Mouse (Mus musculus) embryonic facial prominence, embryonic 14.5 days (tissue): Measurements from ENCODE around the gene Lonrf2. TPM values are rescaled to one million over a fixed set of nuclear protein-coding genes. Genes with fewer than 3 reads are reported as not detected.

Experiments used
- ATAC-seq: fragments of 200-750 bp; cut with Nextera tagmentation; 2 replicates; pipeline ENCODE4 v1.8.0; 2017; ENCODE audit warnings: low read depth, moderate number of reproducible peaks, moderate TSS enrichment
- DNase-seq: peaks from one replicate; pipeline ENCODE4 v3.0.0-alpha.2; 2015; ENCODE audit warnings: low spot score
- H3K27ac ChIP-seq: fragments of 300-500 bp; sonication (generic); replicated peaks from 2 replicates; pipeline ENCODE4 v1.5.1; 2014; ENCODE audit warnings: low read depth, mild to moderate bottlenecking, low read length, moderate library complexity
- H3K27me3 ChIP-seq: fragments of 300-500 bp; sonication (generic); replicated peaks from 2 replicates; pipeline ENCODE4 v1.6.1; 2014; ENCODE audit warnings: low read length; ENCODE audit not compliant: control insufficient read depth, insufficient read depth
- H3K36me3 ChIP-seq: fragments of 300-500 bp; sonication (generic); 2 replicates; pipeline ENCODE4 v1.6.1; 2014; ENCODE audit warnings: low read length, mixed read lengths; ENCODE audit not compliant: control insufficient read depth, insufficient read depth
- H3K4me1 ChIP-seq: fragments of 300-500 bp; sonication (generic); 2 replicates; pipeline ENCODE4 v1.6.1; 2014; ENCODE audit warnings: antibody characterized with exemption, low read length; ENCODE audit not compliant: control insufficient read depth, insufficient read depth
- H3K4me2 ChIP-seq: fragments of 300-500 bp; sonication (generic); 2 replicates; pipeline ENCODE4 v1.6.1; 2014; ENCODE audit warnings: low read depth, mild to moderate bottlenecking, low read length, moderate library complexity, mixed read lengths
- H3K4me3 ChIP-seq: fragments of 300-500 bp; sonication (generic); 2 replicates; pipeline ENCODE4 v1.5.1; 2014; ENCODE audit warnings: low read depth, mild to moderate bottlenecking, low read length
- H3K9ac ChIP-seq: fragments of 300-500 bp; sonication (generic); 2 replicates; pipeline ENCODE4 v1.6.1; 2014; ENCODE audit warnings: low read depth, mild to moderate bottlenecking, low read length, moderate library complexity, mixed read lengths
- H3K9me3 ChIP-seq: fragments of 300-500 bp; sonication (generic); 2 replicates; pipeline ENCODE4 v1.6.1; 2016; ENCODE audit warnings: low read length; ENCODE audit not compliant: control insufficient read depth
- WGBS: fragments of 180-500 bp; shearing (Covaris S2); extraction: QIAGEN DNeasy Blood & Tissue Kit; methylation state at CpG from one replicate; pipeline ENCODE4 v1.1.7; 2014; 5-methylcytosine and 5-hydroxymethylcytosine counted together
- polyA plus RNA-seq: library from polyadenylated mRNA; unstranded; fragments of >200 nt; fragmentation: Nextera tagmentation; extraction: Ambion mirVana; gene quantifications from 2 replicates; pipeline ENCODE4 v1.2.1, GENCODE M21; 2014

Lonrf2 gene
- polyA plus RNA-seq, 1 experiment from 2014 or later: 3.1 TPM

DNA sequence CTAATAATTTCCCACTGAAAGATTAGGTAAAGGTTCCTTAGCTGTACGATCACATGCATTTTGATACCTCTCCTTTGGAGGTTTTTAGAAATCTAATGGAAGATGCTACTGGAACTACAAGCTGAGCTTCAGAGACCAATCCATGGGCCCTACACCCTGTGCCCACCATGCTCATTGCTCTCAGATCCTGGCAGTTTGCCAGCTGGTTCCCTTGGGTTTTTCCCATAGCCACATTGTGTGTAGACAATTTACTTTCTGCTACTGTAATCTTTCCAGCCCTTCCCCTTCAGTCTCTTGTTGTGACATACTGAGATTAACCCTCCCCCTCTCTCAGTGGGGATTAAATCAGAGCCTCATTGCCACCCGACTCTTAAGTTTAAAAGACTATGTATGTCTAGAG is 11.6 kb downstream of the Lonrf2 start:
- ATAC-seq (no peak), DNase-seq (no peak)
- Histone ChIP-seq H3K9ac (no peak overlapping the region), H3K4me1 (no peaks in the 10 kb centered on the region), H3K27ac (no peak overlapping the region), H3K36me3 (0 out of 2 replicates have a peak, but pooled peaks cover 5% of the 10 kb centered on the region), H3K4me3 (no peak overlapping the region), H3K27me3 (no peaks in the 10 kb centered on the region), H3K9me3 (no peaks in the 10 kb centered on the region), H3K4me2 (no peak overlapping the region)
- 68% methylated on average over 2 of the region's 2 CpGs for WGBS

DNA sequence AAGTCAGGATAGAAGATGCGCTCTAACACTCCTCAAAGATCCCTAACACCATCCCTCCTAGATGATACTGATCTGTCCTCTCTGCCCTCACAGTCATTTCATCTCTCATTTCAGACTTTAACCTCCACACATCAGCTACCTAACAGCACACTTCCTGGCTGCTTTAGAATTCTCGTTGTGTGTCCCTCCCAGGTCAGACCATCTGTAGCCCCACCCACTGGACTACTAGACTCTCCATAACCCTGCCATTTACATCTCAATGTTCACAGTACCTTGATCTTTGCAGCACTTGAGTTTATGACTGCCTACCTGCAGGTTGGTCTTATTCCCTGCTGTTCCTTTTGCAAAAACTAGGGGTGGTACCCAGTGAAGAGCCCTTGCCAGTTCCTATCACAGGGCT is 12.7 kb downstream of the Lonrf2 start:
- 72% methylated on average over 2 of the region's 2 CpGs for WGBS
- no peaks in the 10 kb centered on the region for H3K9me3 ChIP-seq
- no peak for ATAC-seq

DNA sequence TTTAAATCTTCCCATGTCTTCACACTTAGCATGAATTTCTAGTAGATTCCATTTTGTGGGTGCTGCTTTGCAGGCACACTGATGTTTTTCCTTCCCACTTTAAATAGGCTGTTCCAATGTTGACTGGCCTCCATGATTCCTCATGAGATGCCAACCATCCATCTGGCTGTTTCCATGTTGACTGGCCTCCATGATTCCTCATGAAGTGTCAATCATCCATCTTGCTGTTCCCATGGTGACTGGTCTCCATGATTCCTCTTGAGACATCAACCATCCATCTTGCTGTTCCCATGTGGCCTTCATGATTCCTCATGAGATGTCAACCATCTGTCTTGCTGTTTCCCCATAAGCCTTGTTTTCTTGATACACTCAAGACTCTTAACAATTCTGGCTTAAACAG is 16.8 kb downstream of the Lonrf2 start:
- H3K36me3 ChIP-seq: no peaks in the 10 kb centered on the region
- peaks cover 18% of the 10 kb centered on the region for H3K4me1 ChIP-seq
- no peak for DNase-seq
- no peaks in the 10 kb centered on the region for H3K27me3 ChIP-seq
- H3K4me3 ChIP-seq: no peak overlapping the region
- H3K9me3 ChIP-seq: no peaks in the 10 kb centered on the region
- no peak overlapping the region for H3K27ac ChIP-seq
- no peak overlapping the region for H3K9ac ChIP-seq
- H3K4me2 ChIP-seq: no peak overlapping the region
- ATAC-seq: no peak

More for the DNA sequence above, 12.7 kb downstream of the Lonrf2 start:
- Histone ChIP-seq H3K4me1 (no peaks in the 10 kb centered on the region), H3K9ac (no peak overlapping the region), H3K4me2 (no peak overlapping the region), H3K27ac (no peak overlapping the region), H3K36me3 (no peaks in the 10 kb centered on the region), H3K4me3 (no peak overlapping the region), H3K27me3 (no peaks in the 10 kb centered on the region)
- no peak for DNase-seq

DNA sequence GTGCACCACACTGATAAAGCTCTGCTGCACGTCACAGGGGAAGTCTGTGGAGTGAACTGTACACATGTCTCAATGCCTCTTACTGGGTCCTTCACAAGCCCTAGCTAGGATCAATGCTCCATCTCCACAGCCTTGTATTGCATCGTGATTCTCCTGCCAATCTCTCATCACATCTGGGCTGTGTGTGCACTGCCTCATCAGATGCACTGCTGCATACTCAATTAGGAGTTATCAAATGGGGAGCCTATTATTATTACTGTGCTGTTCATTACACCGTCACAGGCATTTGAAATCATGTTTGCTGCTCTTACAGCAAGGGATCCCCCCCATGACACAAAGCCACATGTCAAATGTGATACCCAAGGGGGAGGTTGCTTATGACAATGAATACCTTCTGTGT is 18.8 kb downstream of the Lonrf2 start:
- ATAC-seq (no peak), DNase-seq (no peak)
- 63% methylated on average over 3 of the region's 3 CpGs for WGBS
- Histone ChIP-seq H3K9me3 (no peaks in the 10 kb centered on the region), H3K4me2 (0 out of 2 replicates have a peak overlapping the region, but pooled peaks have one; percentile 24), H3K27ac (peak overlapping the region; percentile 86), H3K4me1 (peaks cover 18% of the 10 kb centered on the region), H3K36me3 (peaks cover 9% of the 10 kb centered on the region), H3K27me3 (no peaks in the 10 kb centered on the region), H3K9ac (no peak overlapping the region), H3K4me3 (no peak overlapping the region)

DNA sequence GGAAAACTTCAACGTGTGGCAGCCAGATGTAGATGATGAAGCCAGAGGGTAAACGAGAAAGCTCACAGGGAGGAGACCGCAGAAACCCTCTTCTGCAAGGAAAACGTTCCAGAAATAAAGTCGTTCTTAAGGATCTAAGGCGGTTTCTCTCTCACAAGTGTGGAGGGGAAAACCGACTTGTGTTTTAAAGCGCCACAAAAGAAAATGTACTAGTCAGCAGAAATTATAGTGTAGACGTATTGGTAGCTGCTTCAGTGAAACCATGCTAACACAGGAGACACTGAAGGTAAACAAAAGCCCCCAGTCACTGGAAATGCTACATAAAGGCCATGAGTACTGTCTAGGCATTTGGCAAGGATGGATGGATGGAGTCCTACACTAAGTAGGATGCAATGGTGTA is 19.2 kb downstream of the Lonrf2 start:
- Histone ChIP-seq H3K9ac (no peak overlapping the region), H3K27me3 (no peaks in the 10 kb centered on the region), H3K9me3 (no peaks in the 10 kb centered on the region), H3K27ac (peak overlapping the region; percentile 86), H3K4me2 (0 out of 2 replicates have a peak overlapping the region, but pooled peaks have one; percentile 24), H3K4me3 (no peak overlapping the region), H3K4me1 (peaks cover 18% of the 10 kb centered on the region), H3K36me3 (peaks cover 11% of the 10 kb centered on the region)
- WGBS: 45% methylated on average over 9 of the region's 9 CpGs
- ATAC-seq (no peak), DNase-seq (peak; percentile 70)

DNA sequence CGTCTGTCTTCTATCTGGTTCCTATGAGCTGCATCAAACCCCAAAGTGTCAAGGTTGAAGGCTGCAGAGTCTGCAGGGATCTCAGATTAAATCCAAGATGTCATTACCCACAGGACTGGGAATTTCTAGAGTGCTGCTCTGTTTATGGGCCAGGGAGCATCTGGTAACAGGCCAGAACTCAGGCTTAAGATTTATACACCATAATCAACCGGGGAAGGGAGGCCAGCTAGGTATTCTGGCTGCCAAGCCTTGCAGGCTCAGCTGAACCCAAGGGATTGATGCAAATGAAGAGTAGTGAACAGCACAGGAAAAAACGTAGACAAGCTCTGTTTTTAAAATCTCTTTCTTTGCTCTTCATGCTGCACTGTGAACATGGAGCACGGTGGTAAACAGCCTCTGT is 20.2 kb downstream of the Lonrf2 start:
- no peak overlapping the region for H3K9ac ChIP-seq
- no peaks in the 10 kb centered on the region for H3K27me3 ChIP-seq
- ATAC-seq: peak; percentile 70; the same call in 1 of the 2 replicates
- no peaks in the 10 kb centered on the region for H3K9me3 ChIP-seq
- peak; percentile 83 for DNase-seq
- peaks cover 18% of the 10 kb centered on the region for H3K4me1 ChIP-seq
- H3K4me3 ChIP-seq: no peak overlapping the region
- peak overlapping the region; percentile 24; the same call in 1 of the 2 replicates for H3K4me2 ChIP-seq
- WGBS: 45% methylated on average over 4 of the region's 4 CpGs
- H3K27ac ChIP-seq: peak overlapping the region; percentile 86
- H3K36me3 ChIP-seq: peaks cover 18% of the 10 kb centered on the region

DNA sequence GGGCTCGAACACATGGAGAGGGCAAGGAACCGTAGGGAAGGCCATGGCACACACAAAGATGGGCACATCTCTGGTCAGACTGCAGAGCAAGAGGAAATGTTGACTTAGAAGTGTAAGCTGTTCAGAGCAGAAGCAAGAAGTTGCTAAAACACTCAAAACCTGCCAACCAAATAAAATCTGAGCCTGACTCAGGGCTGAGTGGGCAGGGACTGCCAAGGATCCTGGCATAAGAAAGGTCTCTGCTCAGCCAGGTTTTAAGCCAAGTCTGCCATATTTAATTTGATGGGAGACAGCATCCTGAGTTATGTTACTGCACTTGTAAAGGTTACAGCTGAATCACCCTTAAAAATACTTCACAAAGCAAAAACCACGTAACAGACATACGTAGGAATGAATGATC is 29.4 kb downstream of the Lonrf2 start:
- no peak overlapping the region for H3K4me2 ChIP-seq
- DNase-seq: no peak
- WGBS: 94% methylated on average over 4 of the region's 4 CpGs
- no peaks in the 10 kb centered on the region for H3K4me1 ChIP-seq
- H3K27me3 ChIP-seq: no peaks in the 10 kb centered on the region
- H3K9ac ChIP-seq: no peak overlapping the region
- peaks cover 41% of the 10 kb centered on the region for H3K36me3 ChIP-seq
- ATAC-seq: no peak
- H3K27ac ChIP-seq: no peak overlapping the region
- H3K4me3 ChIP-seq: no peak overlapping the region
- H3K9me3 ChIP-seq: no peaks in the 10 kb centered on the region

DNA sequence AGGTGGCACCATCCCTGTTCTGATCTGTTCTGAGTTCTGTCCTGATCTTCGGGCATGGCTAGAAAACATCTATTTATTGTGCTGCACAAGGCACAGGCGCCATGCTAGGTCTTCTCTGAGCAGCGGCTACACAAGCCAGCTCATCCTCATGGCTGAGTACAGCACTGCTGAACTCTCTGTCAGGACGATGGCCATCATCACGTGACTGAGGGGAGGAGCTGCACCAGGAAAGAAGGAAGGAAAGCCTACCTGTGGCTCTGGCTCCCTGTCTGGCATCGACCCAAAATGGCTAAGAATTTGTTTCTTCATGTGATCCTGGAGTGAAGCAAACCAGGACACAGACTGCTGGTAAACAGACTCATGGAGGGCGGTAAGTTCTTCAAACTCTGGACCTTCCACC is 36.1 kb downstream of the Lonrf2 start:
- H3K9me3 ChIP-seq: no peaks in the 10 kb centered on the region
- no peak overlapping the region for H3K9ac ChIP-seq
- no peak overlapping the region for H3K4me3 ChIP-seq
- no peak overlapping the region for H3K27ac ChIP-seq
- H3K27me3 ChIP-seq: no peaks in the 10 kb centered on the region
- no peak overlapping the region for H3K4me2 ChIP-seq
- 0 out of 2 replicates have a peak, but pooled peaks cover 38% of the 10 kb centered on the region for H3K36me3 ChIP-seq
- WGBS: 75% methylated on average over 7 of the region's 7 CpGs
- DNase-seq (no peak), ATAC-seq (no peak)
- H3K4me1 ChIP-seq: no peaks in the 10 kb centered on the region

DNA sequence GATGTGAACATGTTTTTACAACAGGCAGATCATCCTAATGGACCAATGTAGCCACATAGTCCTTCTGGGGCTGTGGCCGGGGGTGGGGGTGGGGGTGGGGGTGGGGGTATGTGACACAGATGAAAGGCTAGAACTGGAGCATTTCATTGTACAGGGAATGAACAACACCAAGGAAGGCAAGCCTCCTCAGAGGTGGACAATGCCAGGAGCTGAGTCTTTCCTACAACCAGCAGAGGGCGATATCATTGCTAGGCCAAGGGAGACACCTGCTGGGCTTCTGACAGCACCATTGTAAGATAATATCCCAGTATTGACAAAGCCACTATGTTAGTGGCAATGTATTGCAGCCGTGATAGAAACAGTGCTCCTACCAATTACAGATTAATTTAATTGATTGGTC is 37.2 kb downstream of the Lonrf2 start:
- ATAC-seq: no peak
- Histone ChIP-seq H3K9ac (no peak overlapping the region), H3K27me3 (no peaks in the 10 kb centered on the region), H3K4me1 (no peaks in the 10 kb centered on the region), H3K36me3 (0 out of 2 replicates have a peak, but pooled peaks cover 32% of the 10 kb centered on the region), H3K9me3 (no peaks in the 10 kb centered on the region), H3K4me2 (no peak overlapping the region), H3K4me3 (no peak overlapping the region), H3K27ac (no peak overlapping the region)
- WGBS: 28% methylated on average over 3 of the region's 3 CpGs
- DNase-seq: peak; percentile 60
